Mouse (Mus musculus): Measurements from ENCODE around the gene Rasal2.

DNA sequence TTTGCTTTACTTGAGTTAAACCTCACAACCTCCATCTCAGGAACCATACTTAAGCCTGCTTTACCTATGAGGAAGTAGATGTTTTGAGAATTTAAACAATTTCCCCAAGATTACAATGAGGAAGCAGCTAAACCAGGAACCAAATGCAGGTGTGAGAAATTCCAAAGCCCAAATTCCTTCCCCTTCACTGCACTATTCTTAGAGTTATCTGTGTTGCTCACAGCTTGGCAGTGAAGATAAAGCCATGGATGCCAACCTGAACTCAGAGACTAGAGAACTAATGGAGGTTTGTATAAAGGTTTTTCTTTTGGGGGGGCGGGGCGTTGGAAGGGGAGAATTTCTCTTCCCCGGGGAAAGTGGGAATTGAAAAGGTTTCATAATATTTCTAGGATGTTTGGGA lies 39.9 kb upstream of the Rasal2 start:
- TF ChIP-seq EP300 (IDR thresholded peaks at IDR 0.05; ENCODE audit: insufficient read depth, low read depth, low read length) (no peak), CTCF (IDR thresholded peaks at IDR 0.05) (no peak), POLR2A (IDR thresholded peaks at IDR 0.05; ENCODE audit: insufficient read depth, low read depth, low read length) (no peak)

All from heart, adult 2 months (tissue).